Mouse (Mus musculus) forebrain, embryonic 15.5 days (tissue): ENCODE measurements around the gene Kcnj14. TPM values are rescaled to one million over a fixed set of nuclear protein-coding genes. Genes with fewer than 3 reads are reported as not detected.

Experiments
- ATAC-seq: fragments of 200-750 bp; cut with Nextera tagmentation; replicated peaks from 2 replicates; pipeline ENCODE4 v1.8.0; 2017; ENCODE audit warnings: mild to moderate bottlenecking, moderate TSS enrichment, moderate library complexity
- H3K27ac ChIP-seq: fragments of 300-500 bp; sonication (generic); replicated peaks from 2 replicates; pipeline ENCODE4 v1.5.1; 2015; ENCODE audit warnings: mild to moderate bottlenecking, inconsistent platforms
- H3K27me3 ChIP-seq: fragments of 300-500 bp; sonication (generic); 2 replicates; pipeline ENCODE4 v1.6.1; 2015; ENCODE audit warnings: inconsistent platforms
- H3K36me3 ChIP-seq: fragments of 300-500 bp; sonication (generic); 2 replicates; pipeline ENCODE4 v1.6.1; 2015; ENCODE audit warnings: mild to moderate bottlenecking, inconsistent platforms
- H3K4me1 ChIP-seq: fragments of 300-500 bp; sonication (generic); 2 replicates; pipeline ENCODE4 v1.6.1; 2015; ENCODE audit warnings: inconsistent platforms
- H3K4me2 ChIP-seq: fragments of 300-500 bp; sonication (generic); replicated peaks from 2 replicates; pipeline ENCODE4 v1.6.1; 2015; ENCODE audit warnings: mild to moderate bottlenecking, inconsistent platforms
- H3K4me3 ChIP-seq: fragments of 300-500 bp; sonication (generic); 2 replicates; pipeline ENCODE4 v1.5.1; 2015; ENCODE audit warnings: mild to moderate bottlenecking, inconsistent platforms
- H3K9ac ChIP-seq: fragments of 300-500 bp; sonication (generic); replicated peaks from 2 replicates; pipeline ENCODE4 v1.6.1; 2015; ENCODE audit warnings: mild to moderate bottlenecking, inconsistent platforms
- H3K9me3 ChIP-seq: fragments of 300-500 bp; sonication (generic); 2 replicates; pipeline ENCODE4 v1.6.1; 2016; ENCODE audit warnings: inconsistent platforms
- WGBS: fragments of 180-500 bp; shearing (Covaris S2); methylation state at CpG from one replicate; pipeline ENCODE4 v1.1.7; 2015; ENCODE audit warnings: mixed read lengths; 5-methylcytosine and 5-hydroxymethylcytosine counted together
- polyA plus RNA-seq: library from polyadenylated mRNA; unstranded; fragments of >200 nt; fragmentation: Nextera tagmentation; extraction: Ambion mirVana; gene quantifications from 2 replicates; pipeline ENCODE4 v1.2.1, GENCODE M21; 2015

The Kcnj14 gene
- polyA plus RNA-seq, 1 experiment from 2014 or later: 0.98 TPM

DNA sequence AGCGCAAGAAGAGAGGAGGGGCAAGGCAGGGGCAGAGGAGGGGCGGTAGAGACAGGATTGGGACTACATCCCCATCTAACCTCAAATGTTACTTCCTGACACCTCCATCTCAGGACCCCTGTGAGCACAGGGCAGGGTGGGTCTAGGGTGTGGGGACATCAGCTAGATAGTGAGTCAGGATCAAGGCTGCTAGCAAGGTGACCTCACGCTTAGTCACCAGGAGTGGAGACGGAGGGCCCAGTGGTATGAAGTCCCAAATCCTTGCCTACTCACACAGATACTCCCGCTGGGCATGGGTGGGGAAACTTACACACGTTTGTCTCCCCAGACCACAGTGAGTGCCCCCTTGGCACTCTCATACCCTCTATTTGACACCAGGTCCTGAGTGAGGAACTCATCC lies 22.0 kb downstream of the Kcnj14 start:
- H3K27ac ChIP-seq: no peak overlapping the region; the same call in 1 of the 2 replicates
- H3K4me1 ChIP-seq: peaks cover 17% of the 10 kb centered on the region
- WGBS: 92% methylated on average over 6 of the region's 6 CpGs
- no peak overlapping the region for H3K4me2 ChIP-seq
- no peaks in the 10 kb centered on the region for H3K9me3 ChIP-seq
- H3K36me3 ChIP-seq: peaks cover 53% of the 10 kb centered on the region
- ATAC-seq: no peak
- H3K9ac ChIP-seq: no peak overlapping the region
- no peak overlapping the region for H3K4me3 ChIP-seq
- no peaks in the 10 kb centered on the region for H3K27me3 ChIP-seq

DNA sequence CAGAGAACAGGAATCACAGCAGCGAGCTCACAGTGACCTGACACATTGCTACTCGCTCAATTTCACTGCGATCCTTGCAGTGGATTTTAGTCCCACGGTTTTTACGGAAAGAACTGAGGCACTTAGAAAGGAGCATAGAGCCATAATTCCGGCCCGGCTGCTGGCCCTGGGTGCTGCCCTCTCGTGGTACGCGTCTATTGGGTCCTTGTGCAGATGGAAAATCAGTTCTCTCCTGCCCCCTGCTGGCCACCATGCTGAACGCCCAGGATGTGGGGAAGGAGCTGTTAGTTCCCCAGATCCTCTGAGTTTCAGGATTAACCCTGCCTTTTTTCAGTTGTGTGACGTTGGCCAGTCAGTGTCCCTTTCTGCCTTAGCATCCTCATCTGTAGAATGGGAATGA lies 23.2 kb downstream of the Kcnj14 start:
- H3K27ac ChIP-seq: 0 out of 2 replicates have a peak overlapping the region, but pooled peaks have one; percentile 7
- H3K9ac ChIP-seq: no peak overlapping the region
- peaks cover 51% of the 10 kb centered on the region for H3K36me3 ChIP-seq
- H3K4me3 ChIP-seq: no peak overlapping the region
- peak; percentile 51 for ATAC-seq
- WGBS: 4% methylated on average over 12 of the region's 12 CpGs
- no peaks in the 10 kb centered on the region for H3K9me3 ChIP-seq
- H3K27me3 ChIP-seq: no peaks in the 10 kb centered on the region; the same call in 1 of the 2 replicates
- H3K4me2 ChIP-seq: no peak overlapping the region
- H3K4me1 ChIP-seq: peaks cover 25% of the 10 kb centered on the region

DNA sequence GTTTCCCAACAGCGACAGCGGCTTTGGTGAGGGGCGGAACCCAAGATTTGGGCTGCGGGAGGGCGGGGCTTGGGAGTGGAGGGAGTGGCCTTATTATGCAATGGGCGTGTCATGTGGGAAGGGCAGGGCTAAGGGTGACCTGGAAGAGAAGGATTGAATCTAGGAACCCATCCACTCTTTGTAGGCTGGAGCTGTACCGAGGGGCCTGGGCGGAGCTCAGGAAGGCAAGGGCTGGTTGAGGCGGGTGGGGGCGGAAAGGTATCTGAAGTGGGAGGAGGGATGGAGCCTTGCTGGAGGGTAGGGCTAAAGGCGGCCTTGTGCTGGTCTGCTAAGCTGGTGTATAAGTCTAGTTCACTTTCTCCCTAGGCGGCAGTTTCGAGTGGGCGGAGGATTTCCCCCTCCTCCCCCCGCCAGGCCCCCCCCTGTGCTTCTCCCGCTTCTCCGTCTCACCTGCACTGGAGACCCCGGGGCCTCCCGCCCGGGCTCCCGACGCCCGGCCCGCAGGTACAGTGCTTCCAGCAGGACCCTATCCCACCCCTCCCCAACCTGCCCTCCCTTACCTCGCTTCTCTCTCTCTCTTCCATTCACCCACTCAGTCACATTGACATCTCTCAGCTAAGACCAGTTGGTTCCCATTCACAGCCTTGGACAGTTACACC lies 23.9 kb downstream of the Kcnj14 start:
- H3K4me2 ChIP-seq: no peak overlapping the region
- 0 out of 2 replicates have a peak overlapping the region, but pooled peaks have one; percentile 7 for H3K27ac ChIP-seq
- H3K9ac ChIP-seq: no peak overlapping the region
- no peaks in the 10 kb centered on the region; the same call in 1 of the 2 replicates for H3K27me3 ChIP-seq
- H3K9me3 ChIP-seq: no peaks in the 10 kb centered on the region
- no peak for ATAC-seq
- 36% methylated on average over 25 of the region's 25 CpGs for WGBS
- H3K4me1 ChIP-seq: peaks cover 25% of the 10 kb centered on the region
- peaks cover 50% of the 10 kb centered on the region for H3K36me3 ChIP-seq
- H3K4me3 ChIP-seq: no peak overlapping the region

DNA sequence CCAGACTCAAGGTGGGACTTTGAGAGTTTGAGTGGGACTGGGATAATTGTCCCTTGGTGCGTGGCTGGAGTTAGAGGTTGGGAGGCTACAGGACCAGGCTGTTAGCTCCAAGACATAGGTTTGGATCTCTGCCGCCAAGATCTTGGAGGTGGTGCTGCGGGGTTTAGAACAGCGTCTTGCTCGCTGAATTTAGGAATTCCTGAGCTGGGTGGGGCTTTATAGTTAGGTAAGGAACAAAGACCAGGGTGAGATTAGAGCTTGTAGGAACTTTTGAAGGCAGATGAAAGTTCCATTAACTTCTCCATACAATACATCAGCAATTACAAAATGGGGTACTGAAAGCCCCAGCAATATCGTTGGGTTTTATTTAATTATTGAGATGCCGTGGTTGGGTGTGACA lies 24.6 kb downstream of the Kcnj14 start:
- H3K36me3 ChIP-seq: peaks cover 57% of the 10 kb centered on the region
- no peak for ATAC-seq
- peaks cover 25% of the 10 kb centered on the region for H3K4me1 ChIP-seq
- H3K4me3 ChIP-seq: no peak overlapping the region
- H3K27me3 ChIP-seq: peaks cover under 1% of the 10 kb centered on the region; the same call in 1 of the 2 replicates
- no peak overlapping the region for H3K9ac ChIP-seq
- WGBS: 48% methylated on average over 7 of the region's 7 CpGs
- H3K27ac ChIP-seq: no peak overlapping the region
- no peak overlapping the region for H3K4me2 ChIP-seq
- no peaks in the 10 kb centered on the region for H3K9me3 ChIP-seq

- peaks cover 64% of the 10 kb centered on the region for H3K36me3 ChIP-seq
- no peaks in the 10 kb centered on the region for H3K9me3 ChIP-seq
- peaks cover 25% of the 10 kb centered on the region for H3K4me1 ChIP-seq
- 53% methylated on average over 7 of the region's 7 CpGs for WGBS
- no peak overlapping the region for H3K27ac ChIP-seq
- H3K27me3 ChIP-seq: peaks cover 4% of the 10 kb centered on the region; the same call in 1 of the 2 replicates
- H3K4me2 ChIP-seq: no peak overlapping the region
- no peak for ATAC-seq
- H3K4me3 ChIP-seq: peak overlapping the region; percentile 18; the same call in 1 of the 2 replicates
- H3K9ac ChIP-seq: no peak overlapping the region
These were observed 25.7 kb downstream of the Kcnj14 start for GRCm38 (mm10) chr7:45798931-45799330.

DNA sequence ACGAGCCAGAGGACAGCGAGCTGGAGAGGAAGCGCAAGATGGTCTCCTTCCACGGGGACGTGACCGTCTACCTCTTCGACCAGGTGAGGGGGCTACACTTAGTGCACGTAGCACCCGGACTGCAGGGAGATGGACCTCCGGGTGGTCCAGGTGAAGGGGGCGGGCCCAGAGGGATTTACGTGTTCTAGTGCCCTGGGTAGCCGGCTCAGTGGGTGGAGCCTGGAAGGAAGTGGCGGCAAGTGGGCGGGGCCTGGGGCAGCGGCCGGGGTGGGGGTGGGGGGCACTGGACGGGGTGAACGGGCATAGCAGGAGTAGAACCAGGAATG lies 26.1 kb downstream of the Kcnj14 start:
- Histone ChIP-seq H3K4me1 (peaks cover 25% of the 10 kb centered on the region), H3K9ac (peak overlapping the region; percentile 33), H3K9me3 (no peaks in the 10 kb centered on the region), H3K27ac (no peak overlapping the region), H3K27me3 (peaks cover 4% of the 10 kb centered on the region; the same call in 1 of the 2 replicates), H3K4me2 (peak overlapping the region; percentile 38), H3K36me3 (peaks cover 64% of the 10 kb centered on the region), H3K4me3 (peak overlapping the region; percentile 18)
- 4% methylated on average over 19 of the region's 19 CpGs for WGBS
- ATAC-seq: no peak

DNA sequence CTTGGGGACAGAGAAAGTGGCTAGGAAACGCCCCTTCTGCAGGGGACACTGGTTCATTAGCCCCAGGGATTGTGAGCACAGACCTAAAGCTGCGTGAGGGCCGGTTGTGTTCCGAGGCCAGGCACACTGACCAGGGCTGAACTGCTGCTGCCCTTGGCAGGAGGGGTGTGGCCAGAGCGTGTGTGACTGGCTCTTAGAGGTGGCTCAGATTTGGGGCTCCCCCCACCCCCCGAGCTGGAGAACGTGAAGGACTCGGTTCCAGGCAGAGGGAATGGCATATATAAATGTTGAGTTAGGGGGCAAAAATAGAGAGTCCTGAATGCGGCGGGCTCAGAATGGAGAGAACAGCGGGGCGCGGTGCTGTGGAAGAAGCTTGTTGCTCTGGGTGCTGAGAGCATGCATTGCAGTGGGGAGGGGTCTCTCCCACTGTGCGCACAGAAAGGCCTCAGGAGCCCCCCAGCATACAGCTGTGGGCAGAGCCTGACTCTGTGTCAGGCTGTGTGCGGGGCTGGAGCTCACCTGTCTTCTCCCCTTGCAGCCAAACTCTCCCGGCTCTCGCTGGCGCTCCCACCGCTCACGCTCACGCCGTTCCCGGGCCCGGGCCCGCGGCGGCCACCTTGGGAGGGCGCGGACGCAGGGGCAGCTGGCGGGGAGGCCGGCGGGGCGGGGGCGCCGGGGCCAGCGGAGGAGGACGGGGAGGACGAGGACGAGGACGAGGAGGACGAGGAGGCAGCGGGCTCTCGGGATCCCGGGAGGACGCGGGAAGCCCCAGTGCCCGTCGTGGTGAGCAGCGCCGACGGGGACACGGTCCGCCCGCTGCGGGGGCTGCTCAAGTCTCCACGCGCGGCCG lies 26.7 kb downstream of the Kcnj14 start:
- Histone ChIP-seq H3K4me3 (peak overlapping the region; percentile 18), H3K9me3 (no peaks in the 10 kb centered on the region), H3K4me2 (peak overlapping the region; percentile 38), H3K36me3 (peaks cover 64% of the 10 kb centered on the region), H3K4me1 (peaks cover 25% of the 10 kb centered on the region), H3K27ac (no peak overlapping the region), H3K27me3 (peaks cover 4% of the 10 kb centered on the region; the same call in 1 of the 2 replicates), H3K9ac (peak overlapping the region; percentile 33)
- 3% methylated on average over 60 of the region's 60 CpGs for WGBS
- no peak for ATAC-seq

DNA sequence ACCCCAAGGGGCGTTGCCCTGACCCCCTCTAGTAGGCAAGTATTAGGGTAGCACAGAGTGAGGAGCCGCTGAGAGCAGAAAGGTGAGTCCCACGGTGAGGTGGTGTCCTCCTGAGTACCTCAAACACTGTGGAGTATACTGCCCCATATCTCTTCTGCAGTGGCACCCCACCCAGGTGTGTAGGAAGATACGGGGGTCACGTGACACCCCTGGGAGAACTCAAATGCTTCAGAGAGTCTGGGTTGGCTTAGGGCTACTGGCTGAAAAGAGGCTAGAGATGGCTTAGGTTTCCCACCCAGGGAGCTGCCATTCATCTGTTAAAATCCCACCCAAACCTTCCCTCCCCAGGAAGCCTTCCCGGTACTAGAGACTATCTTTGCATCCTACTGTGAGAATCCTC lies 27.6 kb downstream of the Kcnj14 start:
- 41% methylated on average over 6 of the region's 6 CpGs for WGBS
- H3K4me1 ChIP-seq: peaks cover 25% of the 10 kb centered on the region
- H3K4me2 ChIP-seq: peak overlapping the region; percentile 38; the same call in 1 of the 2 replicates
- H3K27ac ChIP-seq: no peak overlapping the region
- no peak overlapping the region for H3K4me3 ChIP-seq
- no peak for ATAC-seq
- peaks cover 4% of the 10 kb centered on the region; the same call in 1 of the 2 replicates for H3K27me3 ChIP-seq
- H3K9me3 ChIP-seq: no peaks in the 10 kb centered on the region
- 0 out of 2 replicates have a peak overlapping the region, but pooled peaks have one; percentile 17 for H3K9ac ChIP-seq
- peaks cover 64% of the 10 kb centered on the region for H3K36me3 ChIP-seq

GRCm38 (mm10) chr7:45794971-45795370 lies 29.6 kb downstream of the Kcnj14 start:
- WGBS: 93% methylated on average over 29 of the region's 29 CpGs
- no peak overlapping the region for H3K27ac ChIP-seq
- peaks cover 70% of the 10 kb centered on the region for H3K36me3 ChIP-seq
- no peaks in the 10 kb centered on the region for H3K9me3 ChIP-seq
- peaks cover 4% of the 10 kb centered on the region; the same call in 1 of the 2 replicates for H3K27me3 ChIP-seq
- ATAC-seq: no peak
- peaks cover 19% of the 10 kb centered on the region for H3K4me1 ChIP-seq
- no peak overlapping the region for H3K4me3 ChIP-seq
- H3K9ac ChIP-seq: no peak overlapping the region
- H3K4me2 ChIP-seq: no peak overlapping the region

- WGBS: 90% methylated on average over 43 of the region's 44 CpGs
- H3K4me1 ChIP-seq: peaks cover 19% of the 10 kb centered on the region
- no peak overlapping the region for H3K9ac ChIP-seq
- ATAC-seq: no peak
- no peak overlapping the region for H3K4me2 ChIP-seq
- peaks cover 79% of the 10 kb centered on the region for H3K36me3 ChIP-seq
- no peak overlapping the region for H3K27ac ChIP-seq
- H3K4me3 ChIP-seq: no peak overlapping the region
- peaks cover 4% of the 10 kb centered on the region; the same call in 1 of the 2 replicates for H3K27me3 ChIP-seq
- no peaks in the 10 kb centered on the region for H3K9me3 ChIP-seq
These were observed 30.5 kb downstream of the Kcnj14 start for GRCm38 (mm10) chr7:45793969-45794585.

GRCm38 (mm10) chr7:45793240-45793639 lies 31.3 kb downstream of the Kcnj14 start:
- H3K27ac ChIP-seq: no peak overlapping the region
- H3K27me3 ChIP-seq: peaks cover 4% of the 10 kb centered on the region; the same call in 1 of the 2 replicates
- no peak overlapping the region for H3K4me3 ChIP-seq
- no peaks in the 10 kb centered on the region for H3K9me3 ChIP-seq
- no peak overlapping the region for H3K4me2 ChIP-seq
- H3K36me3 ChIP-seq: peaks cover 87% of the 10 kb centered on the region
- no peak for ATAC-seq
- H3K4me1 ChIP-seq: peaks cover 15% of the 10 kb centered on the region
- 89% methylated on average over 24 of the region's 24 CpGs for WGBS
- H3K9ac ChIP-seq: no peak overlapping the region
